Mouse (Mus musculus) spleen, adult 2 months (tissue): Measurements from ENCODE around the gene Cd2ap.

Experiments used
- CTCF ChIP-seq: fragments of 200-500 bp; IDR thresholded peaks from 2 replicates; pipeline ENCODE4 v1.5.1; 2011; ENCODE audit warnings: mild to moderate bottlenecking, inconsistent platforms; ENCODE audit not compliant: insufficient read depth, insufficient read length, insufficient replicate concordance; ENCODE audit errors: extremely low read depth
- POLR2A ChIP-seq: fragments of 200-500 bp; IDR thresholded peaks from 2 replicates; pipeline ENCODE4 v1.6.1; 2011; ENCODE audit warnings: low read depth, low read length, inconsistent platforms

DNA sequence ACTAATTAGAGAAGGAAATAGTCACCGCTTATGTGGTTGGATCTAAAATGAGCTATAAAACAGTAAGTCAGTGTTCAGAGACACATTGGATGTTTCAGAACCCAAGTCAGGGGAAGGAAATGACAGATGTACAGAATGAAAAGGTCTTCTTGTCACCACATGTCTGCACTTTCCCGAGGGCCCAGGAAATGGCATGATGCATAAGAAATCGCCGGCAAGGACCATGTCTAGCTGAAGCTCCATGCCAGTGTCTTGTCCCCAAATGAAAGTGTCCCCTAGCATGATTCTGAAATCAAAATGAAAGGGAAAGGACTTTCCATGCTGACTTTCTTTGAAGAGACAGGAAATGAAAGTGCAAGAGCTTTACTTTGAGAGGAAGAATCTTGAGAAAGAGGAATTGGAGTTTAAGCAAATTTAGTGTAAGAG is 10.8 kb upstream of the Cd2ap start:
- TF ChIP-seq CTCF (no peak), POLR2A (no peak)
